Mouse (Mus musculus) adrenal gland, postnatal 4 days (tissue): ENCODE results near the gene Fkbp15. TPM values are rescaled to one million over a fixed set of nuclear protein-coding genes. Genes with fewer than 3 reads are reported as not detected.

ENCODE experiments used
- DNase-seq, 2 experiments: peaks; one replicate each; pipeline ENCODE4 v3.0.0; 2021 to 2022; ENCODE audit warnings: low spot score in 2 of 2, mixed read lengths in 2 of 2
- total RNA-seq, 2 experiments: library from RNA; stranded (reverse); gene quantifications; 2 replicates each; pipeline ENCODE4 v1.2.3; 2021

The Fkbp15 gene
- total RNA-seq, 2 experiments from 2014 or later = 45.1 to 50.9 TPM

GRCm38 (mm10) chr4:62372818-62373520 is 12.6 kb upstream of the Fkbp15 start:
- DNase-seq = no peak

GRCm38 (mm10) chr4:62372410-62372809 is 12.1 kb upstream of the Fkbp15 start:
- DNase-seq = no peak

- DNase-seq = no peak
Measured at GRCm38 (mm10) chr4:62369091-62369490, 8.7 kb upstream of the Fkbp15 start.

GRCm38 (mm10) chr4:62367586-62367985 is 7.2 kb upstream of the Fkbp15 start:
- DNase-seq = no peak

- no peak for DNase-seq
Measured at GRCm38 (mm10) chr4:62366291-62366690, 5.9 kb upstream of the Fkbp15 start.

GRCm38 (mm10) chr4:62364299-62364698 is 4.0 kb upstream of the Fkbp15 start:
- no peak for DNase-seq

GRCm38 (mm10) chr4:62362437-62362836 is 2.1 kb upstream of the Fkbp15 start:
- no peak for DNase-seq

GRCm38 (mm10) chr4:62361997-62362396 is 1.6 kb upstream of the Fkbp15 start:
- no peak for DNase-seq

GRCm38 (mm10) chr4:62361571-62361970 is 1.2 kb upstream of the Fkbp15 start:
- no peak for DNase-seq

- no peak for DNase-seq
Measured at GRCm38 (mm10) chr4:62360805-62361455, 582 bp upstream of the Fkbp15 start.

GRCm38 (mm10) chr4:62359256-62359775 is 1.0 kb downstream of the Fkbp15 start:
- no peak for DNase-seq

- DNase-seq = no peak
Measured at GRCm38 (mm10) chr4:62357631-62358148, 2.7 kb downstream of the Fkbp15 start.

- no peak for DNase-seq
Measured at GRCm38 (mm10) chr4:62349371-62349770, 11.0 kb downstream of the Fkbp15 start.

GRCm38 (mm10) chr4:62348329-62348705 is 12.0 kb downstream of the Fkbp15 start:
- no peak for DNase-seq

- DNase-seq = no peak
Measured at GRCm38 (mm10) chr4:62347605-62348328, 12.6 kb downstream of the Fkbp15 start.

GRCm38 (mm10) chr4:62345827-62346226 is 14.5 kb downstream of the Fkbp15 start:
- DNase-seq = no peak

- no peak for DNase-seq
Measured at GRCm38 (mm10) chr4:62344000-62344399, 16.3 kb downstream of the Fkbp15 start.

GRCm38 (mm10) chr4:62338536-62338935 is 21.8 kb downstream of the Fkbp15 start:
- no peak for DNase-seq

GRCm38 (mm10) chr4:62331977-62332376 is 28.4 kb downstream of the Fkbp15 start:
- no peak for DNase-seq

GRCm38 (mm10) chr4:62328941-62329660 is 31.2 kb downstream of the Fkbp15 start:
- DNase-seq = no peak

- DNase-seq = no peak
Measured at GRCm38 (mm10) chr4:62326111-62326510, 34.2 kb downstream of the Fkbp15 start.
